Mouse (Mus musculus) CH12.LX (cell line): ENCODE data around the gene Gm42421. TPM values are rescaled to one million over a fixed set of nuclear protein-coding genes. Genes with fewer than 3 reads are reported as not detected.

Experiments
- DNase-seq: peaks from one replicate; pipeline ENCODE4 v3.0.0-alpha.2; 2013; ENCODE audit errors: extremely low read depth
- H3K27ac ChIP-seq: 2 replicates; pipeline ENCODE4 v1.5.1; 2012; ENCODE audit warnings: low read depth, mild to moderate bottlenecking, control low read depth, moderate library complexity; ENCODE audit not compliant: insufficient read depth
- H3K27me3 ChIP-seq: replicated peaks from 2 replicates; pipeline ENCODE3; 2012; ENCODE audit warnings: inconsistent platforms
- H3K36me3 ChIP-seq, 2 experiments: replicated peaks in 1 of 2; 2 replicates each; pipeline versions ENCODE3 to v1.6.1; 2012; ENCODE audit warnings: inconsistent platforms in 1 of 2, low read length in 1 of 2, mild to moderate bottlenecking in 1 of 2, mixed read lengths in 1 of 2, moderate library complexity in 1 of 2; ENCODE audit not compliant: control insufficient read depth in 1 of 2, insufficient read depth in 1 of 2
- H3K4me1 ChIP-seq, 2 experiments: 2 replicates each; pipeline ENCODE4 v1.6.1; 2012; ENCODE audit warnings: inconsistent platforms in 1 of 2, moderate library complexity in 1 of 2; ENCODE audit not compliant: insufficient read depth in 2 of 2, control insufficient read depth in 1 of 2
- H3K4me2 ChIP-seq: 2 replicates; pipeline ENCODE4 v1.6.1; 2012; ENCODE audit warnings: low read depth, mild to moderate bottlenecking, control low read depth; ENCODE audit not compliant: poor library complexity, insufficient read depth, severe bottlenecking
- H3K4me3 ChIP-seq, 3 experiments: fragments of 150-350 bp in 1 of 3; sonication (generic) in 1 of 3; replicated peaks in 1 of 3; 2 replicates each; pipeline versions ENCODE3 to v1.5.1; 2011 to 2012; ENCODE audit warnings: low read depth in 2 of 3, low read length in 2 of 3, mild to moderate bottlenecking in 2 of 3, moderate library complexity in 2 of 3, control low read depth in 1 of 3, improper control_type of control experiment in 1 of 3, inconsistent platforms in 1 of 3, mixed read lengths in 1 of 3; ENCODE audit not compliant: poor library complexity in 1 of 3
- H3K79me2 ChIP-seq: replicated peaks from 2 replicates; pipeline ENCODE4 v1.6.1; 2012; ENCODE audit warnings: mild to moderate bottlenecking, moderate library complexity; ENCODE audit not compliant: control insufficient read depth, poor library complexity, insufficient read depth, severe bottlenecking; ENCODE audit errors: extremely low read depth
- H3K9ac ChIP-seq: 2 replicates; pipeline ENCODE4 v1.6.1; 2012; ENCODE audit warnings: low read depth, mild to moderate bottlenecking, control low read depth, moderate library complexity; ENCODE audit not compliant: insufficient read depth
- H3K9me3 ChIP-seq: replicated peaks from 2 replicates; pipeline ENCODE3; 2012; ENCODE audit warnings: low read length, inconsistent platforms, mixed read lengths
- CHD1 ChIP-seq: IDR thresholded peaks from 2 replicates; pipeline ENCODE4 v1.6.1; 2012; ENCODE audit warnings: low read depth, low read length, improper control_type of control experiment, inconsistent platforms
- CHD2 ChIP-seq: IDR thresholded peaks from 2 replicates; pipeline ENCODE4 v1.6.1; 2011; ENCODE audit warnings: low read length, improper control_type of control experiment
- CTCF ChIP-seq, 2 experiments: IDR thresholded peaks in 1 of 2; conservative IDR thresholded peaks in 1 of 2; 2 replicates each; pipeline ENCODE4 v1.5.1; 2011 to 2012; ENCODE audit warnings: low read depth in 2 of 2, low read length in 2 of 2, improper control_type of control experiment in 1 of 2, inconsistent platforms in 1 of 2, mild to moderate bottlenecking in 1 of 2, moderate library complexity in 1 of 2
- E2F4 ChIP-seq: IDR thresholded peaks from 2 replicates; pipeline ENCODE4 v1.6.1; 2011; ENCODE audit warnings: low read depth, low read length, improper control_type of control experiment; ENCODE audit not compliant: insufficient replicate concordance
- ELF1 ChIP-seq: IDR thresholded peaks from 2 replicates; pipeline ENCODE4 v1.6.1; 2014; ENCODE audit warnings: low read depth, mild to moderate bottlenecking, inconsistent platforms, low read length, improper control_type of control experiment
- EP300 ChIP-seq: IDR thresholded peaks from 2 replicates; pipeline ENCODE4 v1.6.1; 2011; ENCODE audit warnings: low read length, improper control_type of control experiment
- ETS1 ChIP-seq: conservative IDR thresholded peaks from 2 replicates; pipeline ENCODE4 v1.6.1; 2012; ENCODE audit warnings: low read depth, mild to moderate bottlenecking, inconsistent platforms, low read length, improper control_type of control experiment, moderate library complexity
- GABPA ChIP-seq: IDR thresholded peaks from 2 replicates; pipeline ENCODE4 v1.6.1; 2012; ENCODE audit warnings: low read depth, low read length, improper control_type of control experiment, inconsistent platforms; ENCODE audit not compliant: insufficient replicate concordance
- HCFC1 ChIP-seq: IDR thresholded peaks from 2 replicates; pipeline ENCODE4 v1.6.1; 2012; ENCODE audit warnings: low read depth, mild to moderate bottlenecking, inconsistent platforms, low read length, improper control_type of control experiment
- IRF4 ChIP-seq: IDR thresholded peaks from 2 replicates; pipeline ENCODE4 v1.6.1; 2014; ENCODE audit warnings: low read depth, mild to moderate bottlenecking, inconsistent platforms, low read length, improper control_type of control experiment
- KAT2A ChIP-seq: IDR thresholded peaks from 2 replicates; pipeline ENCODE4 v1.6.1; 2012; ENCODE audit warnings: low read length, improper control_type of control experiment, inconsistent platforms; ENCODE audit not compliant: insufficient replicate concordance
- MAX ChIP-seq: IDR thresholded peaks from 2 replicates; pipeline ENCODE4 v1.6.1; 2011; ENCODE audit warnings: low read length, improper control_type of control experiment
- MAZ ChIP-seq: IDR thresholded peaks from 2 replicates; pipeline ENCODE4 v1.6.1; 2012; ENCODE audit warnings: low read depth, mild to moderate bottlenecking, inconsistent platforms, low read length, improper control_type of control experiment, moderate library complexity
- MXI1 ChIP-seq: IDR thresholded peaks from 2 replicates; pipeline ENCODE4 v1.6.1; 2011; ENCODE audit warnings: mild to moderate bottlenecking, low read depth, low read length, improper control_type of control experiment
- MYC ChIP-seq: IDR thresholded peaks from 2 replicates; pipeline ENCODE4 v1.6.1; 2011; ENCODE audit warnings: low read depth, mild to moderate bottlenecking, improper control_type of control experiment, low read length
- NELFE ChIP-seq: IDR thresholded peaks from 2 replicates; pipeline ENCODE4 v1.6.1; 2011; ENCODE audit warnings: low read depth, low read length, improper control_type of control experiment
- NRF1 ChIP-seq: IDR thresholded peaks from 2 replicates; pipeline ENCODE4 v1.6.1; 2014; ENCODE audit warnings: low read depth, mild to moderate bottlenecking, inconsistent platforms, low read length, improper control_type of control experiment, moderate library complexity
- PAX5 ChIP-seq: IDR thresholded peaks from 2 replicates; pipeline ENCODE4 v1.6.1; 2012; ENCODE audit warnings: low read length, inconsistent platforms, mixed read lengths
- POLR2A ChIP-seq: IDR thresholded peaks from 2 replicates; pipeline ENCODE4 v1.6.1; 2011; ENCODE audit warnings: low read depth, mild to moderate bottlenecking, improper control_type of control experiment, low read length
- RAD21 ChIP-seq: IDR thresholded peaks from 2 replicates; pipeline ENCODE4 v1.6.1; 2011; ENCODE audit warnings: low read depth, mild to moderate bottlenecking, low read length, improper control_type of control experiment, moderate library complexity
- RCOR1 ChIP-seq: conservative IDR thresholded peaks from 2 replicates; pipeline ENCODE4 v1.6.1; 2012; ENCODE audit warnings: low read depth, mild to moderate bottlenecking, inconsistent platforms, low read length, improper control_type of control experiment
- SMC3 ChIP-seq: IDR thresholded peaks from 2 replicates; pipeline ENCODE4 v1.6.1; 2011; ENCODE audit warnings: low read depth, low read length, improper control_type of control experiment
- TBP ChIP-seq: conservative IDR thresholded peaks from 2 replicates; pipeline ENCODE4 v1.6.1; 2011; ENCODE audit warnings: low read depth, low read length, improper control_type of control experiment
- USF1 ChIP-seq: IDR thresholded peaks from 2 replicates; pipeline ENCODE4 v1.6.1; 2014; ENCODE audit warnings: low read depth, mild to moderate bottlenecking, inconsistent platforms, low read length, improper control_type of control experiment
- USF2 ChIP-seq: conservative IDR thresholded peaks from 2 replicates; pipeline ENCODE4 v1.6.1; 2011; ENCODE audit warnings: low read depth, low read length, improper control_type of control experiment
- ZC3H11A ChIP-seq: IDR thresholded peaks from 2 replicates; pipeline ENCODE4 v1.6.1; 2012; ENCODE audit warnings: low read depth, mild to moderate bottlenecking, inconsistent platforms, low read length, improper control_type of control experiment
- ZKSCAN1 ChIP-seq: IDR thresholded peaks from 2 replicates; pipeline ENCODE4 v1.6.1; 2012; ENCODE audit warnings: low read depth, inconsistent platforms, low read length, improper control_type of control experiment, borderline replicate concordance
- ZMIZ1 ChIP-seq: IDR thresholded peaks from 2 replicates; pipeline ENCODE4 v1.6.1; 2012; ENCODE audit warnings: low read depth, mild to moderate bottlenecking, inconsistent platforms, low read length, improper control_type of control experiment
- ZNF384 ChIP-seq: IDR thresholded peaks from 2 replicates; pipeline ENCODE4 v1.6.1; 2012; ENCODE audit warnings: low read depth, low read length, improper control_type of control experiment, inconsistent platforms
- dilution Hi-C: fragments of 300-500 bp; cut with MboI; formaldehyde crosslinking; loops from 2 replicates; pipeline ENCODE4 v1.14.3; 2020; ENCODE audit warnings: low sequenced_read_pairs; ENCODE audit not compliant: extremely low pct_unique_long_range_greater_than_20kb, extremely low pct_ligation_motif_present
- in situ Hi-C: fragments of 300-500 bp; cut with MboI; formaldehyde crosslinking; loops from 3 replicates; pipeline ENCODE4 v1.14.3; 2019; ENCODE audit warnings: low sequenced_read_pairs, low pct_ligation_motif_present, low pct_unique_long_range_greater_than_20kb, mixed read lengths
- polyA plus RNA-seq: library from polyadenylated mRNA; unstranded; fragments of >175 nt; gene quantifications from 2 replicates; pipeline ENCODE4 v1.2.1, GENCODE M21; 2012; ENCODE audit warnings: low read depth; ENCODE audit not compliant: insufficient read length
- total RNA-seq, 2 experiments: library from RNA; depleted of rRNA; stranded (reverse); fragments of 300-350 nt in 1 of 2; fragments of >200 nt in 1 of 2; gene quantifications; 2 replicates each; pipeline ENCODE4 v1.2.3; 2012 to 2014

Gene Gm42421
- total and polyA plus RNA-seq, 3 experiments = 0.59 to 1.4 (median 1.0) TPM

DNA sequence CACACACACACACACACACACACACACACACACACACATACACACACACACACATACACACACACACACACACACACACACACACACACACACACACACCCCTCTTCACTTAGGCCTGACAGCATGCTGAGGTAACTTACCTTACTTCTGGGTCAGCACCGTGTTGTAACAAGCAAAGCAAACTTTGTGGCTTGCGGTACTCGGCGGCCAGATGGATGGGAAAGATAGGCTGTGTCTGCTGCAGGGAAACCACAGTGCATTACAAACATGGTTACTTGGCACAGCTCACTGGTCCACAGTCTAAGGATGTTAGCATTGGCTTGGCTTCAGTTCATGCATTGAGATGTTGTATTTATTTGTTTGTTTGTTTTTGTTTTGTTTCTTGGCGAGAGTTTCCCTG lies 34.6 kb upstream of the Gm42421 start:
- Histone ChIP-seq H3K79me2 (no peaks in the 10 kb centered on the region), H3K4me2 (no peak overlapping the region), H3K4me3 (no peak overlapping the region), H3K36me3 (peaks cover 40 to 88% of the 10 kb centered on the region in 2 experiments), H3K27ac (no peak overlapping the region), H3K9me3 (no peaks in the 10 kb centered on the region), H3K4me1 (no peaks in the 10 kb centered on the region), H3K9ac (no peak overlapping the region), H3K27me3 (no peaks in the 10 kb centered on the region)
- no peak for DNase-seq
- dilution Hi-C loops (no loop called here), in situ Hi-C loops (no loop called here)
- TF ChIP-seq ZKSCAN1 (no peak), ELF1 (no peak), NELFE (no peak), MYC (no peak), TBP (no peak), IRF4 (no peak), MXI1 (no peak), ZMIZ1 (no peak), POLR2A (no peak), RCOR1 (no peak), HCFC1 (no peak), E2F4 (no peak), PAX5 (no peak), EP300 (no peak), CHD2 (no peak), CHD1 (no peak), ZNF384 (no peak)

GRCm38 (mm10) chr5:143897635-143898330 lies 30.2 kb upstream of the Gm42421 start, which contains the start of gene Ankrd61:
Gene Ankrd61 (minus strand): TSS chr5:143897685.
- no peak within 1 kb of the TSS for H3K4me3 ChIP-seq
- no peaks in the 10 kb centered on the region for H3K27me3 ChIP-seq
- H3K9me3 ChIP-seq = no peaks in the 10 kb centered on the region
- no peak for DNase-seq
- TF ChIP-seq USF2 (no peak), EP300 (no peak), ETS1 (no peak), MAX (no peak), USF1 (no peak), KAT2A (no peak), ZNF384 (no peak), RAD21 (no peak), SMC3 (no peak), ZMIZ1 (no peak), CHD1 (no peak), MAZ (no peak), ZC3H11A (no peak), NRF1 (no peak), PAX5 (no peak), IRF4 (no peak), CTCF (conservative IDR thresholded peaks at IDR 0.05 in 1 of 2, IDR thresholded peaks at IDR 0.05 in 1 of 2; ENCODE audit: low read depth in 2 of 2, low read length in 2 of 2) (no peak), POLR2A (no peak), GABPA (no peak), CHD2 (no peak)
- TF ChIP-seq, all 38 proteins: peak for 0
- dilution Hi-C loops = no loop called here
- Histone ChIP-seq H3K4me1 (no peaks in the 10 kb centered on the region), H3K79me2 (no peaks in the 10 kb centered on the region), H3K9ac (no peak within 1 kb of the TSS), H3K36me3 (peaks cover 51 to 90% of the 10 kb centered on the region in 2 experiments), H3K4me2 (no peak within 1 kb of the TSS), H3K27ac (no peak within 1 kb of the TSS)
- in situ Hi-C loops = no loop called here
